Mouse (Mus musculus) ovary, adult 18-20 months (tissue): Measurements from ENCODE around the gene H2-K1.
"Not testable (repeated sequence)": the region's sequence is repeated elsewhere in the genome, so short reads cannot be mapped to it uniquely, and the experiment has no call there.

Experiments
- DNase-seq: peaks from one replicate; pipeline ENCODE4 v3.0.0; 2022; ENCODE audit warnings: low spot score, mixed read lengths

Gene H2-K1

DNA sequence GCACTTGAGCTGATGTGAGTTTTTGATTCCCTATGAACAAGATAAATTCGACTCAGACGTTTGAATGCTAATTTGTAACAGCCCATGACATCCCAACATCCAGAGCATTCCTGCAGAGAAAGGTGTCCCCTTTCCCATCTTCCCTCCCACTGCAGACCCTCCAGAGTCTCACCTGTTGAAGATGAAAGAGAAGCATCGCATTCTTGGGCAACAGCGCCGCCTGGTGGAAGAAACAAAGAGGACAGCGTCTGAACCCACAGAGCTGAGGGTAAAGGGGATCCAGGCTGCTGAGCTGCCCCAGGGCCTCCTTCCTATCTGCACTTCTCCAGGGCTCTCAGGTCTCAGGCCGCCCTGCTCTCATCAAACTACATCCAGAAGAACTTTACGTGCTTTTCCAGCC is 18.0 kb downstream of the H2-K1 start:
- not testable (repeated sequence) for DNase-seq

- peak; percentile 80 for DNase-seq
These were observed 18.8 kb downstream of the H2-K1 start for GRCm38 (mm10) chr17:33981192-33981909.

DNA sequence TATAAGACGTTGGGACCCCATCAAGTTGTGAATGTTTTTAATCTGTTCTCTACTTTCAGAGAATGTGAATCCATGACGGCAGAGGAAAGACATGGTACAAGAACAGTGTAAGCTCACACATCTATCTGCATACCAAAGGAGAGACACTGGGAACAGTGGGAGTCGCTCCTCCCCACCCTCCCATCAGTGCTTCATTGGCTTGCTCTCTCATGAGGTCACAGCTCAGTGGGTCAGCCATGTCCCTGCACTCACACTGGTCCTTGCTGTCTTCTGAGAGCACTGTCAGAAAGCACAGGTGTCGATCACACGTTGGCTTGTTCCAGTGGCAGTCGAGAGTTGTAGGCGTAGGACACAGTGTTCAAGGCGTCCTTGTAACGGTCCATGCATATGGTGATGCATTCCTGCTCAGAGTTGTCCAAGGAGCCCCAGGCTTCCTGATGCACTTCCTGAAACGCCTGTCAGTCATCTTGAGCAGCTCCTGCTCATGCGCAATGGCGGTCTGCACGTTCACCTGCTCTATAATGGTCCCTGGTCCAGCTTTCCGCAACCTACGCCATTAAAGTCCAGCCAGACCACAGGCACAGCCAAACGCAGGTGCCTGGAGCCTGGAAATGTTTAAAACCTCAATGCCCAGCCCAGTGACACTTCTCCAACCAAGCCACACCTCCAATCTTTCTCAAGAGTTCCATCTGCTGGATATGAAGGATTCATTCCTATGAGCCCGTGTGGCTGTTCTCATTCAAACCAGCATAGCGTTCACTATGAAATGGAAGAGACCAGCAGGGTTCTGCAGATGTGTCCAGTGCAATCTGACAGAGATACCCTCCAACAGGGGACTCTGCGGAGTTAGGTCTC is 19.7 kb downstream of the H2-K1 start:
- DNase-seq: no peak

DNA sequence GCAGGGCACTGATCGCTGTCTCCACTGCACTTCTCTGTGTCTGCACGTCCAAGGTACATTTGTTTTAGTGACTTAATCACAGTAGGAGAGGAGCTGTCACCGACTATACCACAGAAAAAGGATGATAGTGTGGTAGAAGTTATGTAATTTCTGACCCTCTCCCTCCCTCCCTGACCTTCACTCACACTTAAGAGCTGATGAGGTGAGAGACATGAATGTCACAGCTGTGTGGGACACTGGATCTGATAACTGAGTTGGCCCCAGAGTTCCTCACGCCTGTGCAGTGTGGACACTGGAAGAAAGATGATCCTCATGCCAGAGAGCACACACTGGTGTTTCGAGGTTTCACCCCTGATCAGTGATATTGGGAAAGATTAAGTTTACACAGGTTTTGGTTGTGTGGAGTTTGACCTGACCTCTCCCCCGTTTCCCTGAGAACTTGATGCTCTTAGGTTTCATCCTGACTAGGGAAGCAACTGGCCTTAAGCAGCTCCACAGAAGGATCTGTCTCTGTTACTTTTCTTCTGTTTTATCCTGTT is 20.6 kb downstream of the H2-K1 start:
- no peak for DNase-seq

- no peak for DNase-seq
These were observed 21.5 kb downstream of the H2-K1 start for GRCm38 (mm10) chr17:33978631-33979031.

GRCm38 (mm10) chr17:33977861-33978557 is 22.1 kb downstream of the H2-K1 start:
- DNase-seq: no peak

GRCm38 (mm10) chr17:33973572-33973971 is 26.6 kb downstream of the H2-K1 start:
- DNase-seq: no peak

DNA sequence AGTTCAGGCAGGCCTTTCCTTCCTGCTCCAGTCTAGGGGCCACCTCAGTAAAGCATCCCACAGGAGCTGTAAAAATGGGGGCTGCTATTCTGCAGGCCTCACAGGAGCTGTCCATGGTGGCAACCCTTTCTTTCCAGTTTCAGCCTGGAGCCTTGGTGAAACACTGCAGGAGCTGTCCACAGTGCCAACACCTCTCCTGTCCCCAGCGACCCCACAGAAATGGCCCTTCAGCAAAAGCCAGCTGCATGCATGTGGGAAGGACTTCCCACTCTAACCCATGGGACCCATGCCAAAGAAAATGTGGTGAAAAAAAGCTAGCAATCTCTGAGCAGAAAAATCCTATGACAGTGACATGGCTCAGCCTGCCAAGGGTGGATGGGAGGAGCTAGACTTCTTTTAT is 27.5 kb downstream of the H2-K1 start:
- no peak for DNase-seq

DNA sequence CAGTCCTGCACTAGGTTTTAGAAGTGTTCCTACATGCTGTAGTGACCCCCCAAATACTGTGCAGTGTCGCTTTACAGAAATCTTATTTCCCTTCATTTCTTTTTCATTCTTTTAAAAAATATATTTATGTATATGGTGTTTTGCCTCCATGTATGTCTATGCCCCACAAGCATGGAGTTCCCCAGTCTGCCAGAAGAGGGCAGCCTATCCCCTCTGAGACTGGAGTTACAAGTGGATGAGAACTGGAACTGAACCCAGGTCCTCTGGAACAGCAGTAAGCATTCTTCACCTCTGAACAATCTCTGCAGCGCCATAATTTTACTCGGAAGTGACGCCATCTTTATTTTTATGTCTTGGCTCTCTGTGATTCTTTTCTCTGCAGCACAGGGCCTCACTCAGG is 30.8 kb downstream of the H2-K1 start:
- DNase-seq: no peak

DNA sequence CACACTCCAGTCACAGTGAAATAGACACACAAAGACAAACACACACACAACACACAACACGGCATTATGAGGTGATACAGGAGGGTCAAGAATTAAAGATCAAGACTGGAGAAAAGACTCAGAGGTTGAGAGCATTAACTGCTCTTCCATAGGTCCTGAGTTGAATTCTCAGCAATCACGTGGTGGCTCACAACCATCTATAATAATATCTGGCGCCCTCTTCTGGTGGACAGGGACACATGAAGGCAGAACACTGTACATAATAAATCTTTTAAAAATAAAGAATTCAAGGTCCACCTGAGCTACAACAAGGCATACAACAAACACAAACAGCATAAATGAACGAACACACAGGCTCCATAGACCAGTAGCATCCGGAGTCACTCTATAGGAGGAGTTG is 31.2 kb downstream of the H2-K1 start:
- DNase-seq: no peak

- no peak for DNase-seq
These were observed 31.7 kb downstream of the H2-K1 start for GRCm38 (mm10) chr17:33968489-33968888.

GRCm38 (mm10) chr17:33965846-33966550 is 34.1 kb downstream of the H2-K1 start:
- no peak for DNase-seq

- DNase-seq: no peak
These were observed 34.9 kb downstream of the H2-K1 start for GRCm38 (mm10) chr17:33965082-33965845.

- DNase-seq: no peak
These were observed 37.3 kb downstream of the H2-K1 start for GRCm38 (mm10) chr17:33962876-33963275.

GRCm38 (mm10) chr17:33959948-33960347 is 40.2 kb downstream of the H2-K1 start:
- no peak for DNase-seq

GRCm38 (mm10) chr17:33959135-33959534 is 41.0 kb downstream of the H2-K1 start:
- no peak for DNase-seq

DNA sequence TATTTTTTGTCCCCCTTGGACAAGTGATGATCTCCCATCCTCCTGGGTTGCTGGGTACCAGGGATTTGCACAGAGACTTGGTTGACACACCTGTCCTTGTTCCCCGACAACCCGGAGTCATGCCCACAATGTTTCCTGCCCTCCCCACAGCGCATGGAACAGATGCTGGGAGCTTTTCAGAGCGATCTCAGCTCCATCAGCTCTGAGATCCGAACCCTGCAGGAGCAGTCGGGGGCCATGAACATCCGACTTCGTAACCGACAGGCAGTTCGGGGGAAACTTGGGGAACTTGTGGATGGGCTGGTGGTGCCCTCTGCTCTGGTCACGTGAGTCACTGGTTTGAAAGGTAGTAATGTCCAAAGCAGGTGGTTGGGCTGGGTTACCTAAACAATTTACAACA is 41.7 kb downstream of the H2-K1 start:
- no peak for DNase-seq

DNA sequence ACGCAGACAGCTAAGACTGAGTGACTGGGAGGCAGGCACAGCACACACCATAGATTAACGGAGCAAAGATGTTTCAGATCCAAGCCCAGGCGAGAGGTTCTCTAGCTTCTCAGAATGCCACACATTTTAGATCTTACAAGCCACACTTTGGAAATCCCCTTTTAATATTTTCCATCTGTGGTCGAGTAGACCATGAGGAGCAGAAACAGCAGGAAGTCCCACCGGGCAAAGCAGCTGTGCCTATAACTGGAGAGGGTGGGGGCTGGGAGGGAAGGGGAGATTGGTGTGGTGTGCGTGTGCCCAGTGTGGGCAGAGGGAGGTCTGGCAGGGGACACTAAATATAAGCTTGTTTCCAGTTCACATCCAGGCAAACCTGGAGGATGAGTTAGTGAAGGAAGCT is 42.7 kb downstream of the H2-K1 start:
- no peak for DNase-seq

DNA sequence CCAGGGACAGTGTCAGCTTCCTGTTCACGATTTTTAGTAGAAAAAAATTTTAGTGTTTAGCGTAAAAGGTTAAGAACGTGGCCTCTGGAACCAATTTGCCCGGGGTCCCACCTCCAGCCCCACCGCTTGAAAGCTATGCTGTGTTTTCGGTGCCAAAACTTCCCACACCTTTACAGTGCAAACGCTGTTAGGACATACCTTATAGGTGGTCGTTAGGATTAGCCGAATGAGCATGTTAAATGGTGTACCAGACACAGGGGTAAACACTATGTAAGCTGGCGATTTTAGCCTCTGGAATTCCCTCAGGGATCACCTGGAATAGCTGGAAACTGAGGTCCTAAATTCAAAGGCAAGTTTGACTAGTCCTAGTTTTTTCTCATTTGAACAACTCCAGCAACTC is 43.8 kb downstream of the H2-K1 start:
- no peak for DNase-seq

DNA sequence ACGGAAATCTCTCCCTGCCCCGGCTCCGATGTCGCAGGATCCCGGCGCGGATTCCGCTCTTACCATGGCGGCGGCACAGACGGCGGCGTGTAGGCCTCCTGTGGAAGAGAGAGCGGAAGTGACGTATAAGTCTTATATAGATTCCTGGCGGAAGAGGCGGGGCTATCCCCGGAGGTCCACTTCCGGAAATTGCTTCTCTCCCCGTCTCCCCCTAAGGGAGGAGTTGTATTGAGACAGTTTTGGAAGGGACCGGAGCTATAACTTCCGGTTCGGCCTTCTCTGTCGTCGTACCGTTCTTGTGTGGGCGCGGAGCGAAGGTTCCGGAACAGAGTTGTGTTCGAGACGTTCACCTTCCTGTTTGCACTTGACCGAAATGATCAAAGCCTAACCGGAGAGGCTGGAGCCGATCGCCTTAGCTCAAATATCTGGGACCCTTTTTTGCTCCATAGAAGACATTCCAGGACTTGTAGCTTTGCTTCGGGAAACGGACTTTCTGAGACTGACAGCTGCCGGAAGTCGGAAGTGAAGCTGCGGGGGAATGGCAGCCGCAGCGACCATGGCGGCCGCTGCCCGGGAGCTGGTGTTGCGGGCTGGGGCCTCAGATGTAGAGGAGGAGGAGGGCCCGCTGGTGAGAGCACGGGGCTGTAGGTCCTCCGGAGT is 44.5 kb downstream of the H2-K1 start, which contains the start of the genes Vps52 and Rps18:
Gene Vps52, plus strand, starts transcription at position 258 of the 660 bp plus-strand sequence.
Gene Rps18, minus strand, starts transcription at position 447 of the 660 bp plus-strand sequence.
- peak; percentile 94 for DNase-seq
